Mouse (Mus musculus): Measurements from ENCODE around the gene Stx8.

Gene Stx8

DNA sequence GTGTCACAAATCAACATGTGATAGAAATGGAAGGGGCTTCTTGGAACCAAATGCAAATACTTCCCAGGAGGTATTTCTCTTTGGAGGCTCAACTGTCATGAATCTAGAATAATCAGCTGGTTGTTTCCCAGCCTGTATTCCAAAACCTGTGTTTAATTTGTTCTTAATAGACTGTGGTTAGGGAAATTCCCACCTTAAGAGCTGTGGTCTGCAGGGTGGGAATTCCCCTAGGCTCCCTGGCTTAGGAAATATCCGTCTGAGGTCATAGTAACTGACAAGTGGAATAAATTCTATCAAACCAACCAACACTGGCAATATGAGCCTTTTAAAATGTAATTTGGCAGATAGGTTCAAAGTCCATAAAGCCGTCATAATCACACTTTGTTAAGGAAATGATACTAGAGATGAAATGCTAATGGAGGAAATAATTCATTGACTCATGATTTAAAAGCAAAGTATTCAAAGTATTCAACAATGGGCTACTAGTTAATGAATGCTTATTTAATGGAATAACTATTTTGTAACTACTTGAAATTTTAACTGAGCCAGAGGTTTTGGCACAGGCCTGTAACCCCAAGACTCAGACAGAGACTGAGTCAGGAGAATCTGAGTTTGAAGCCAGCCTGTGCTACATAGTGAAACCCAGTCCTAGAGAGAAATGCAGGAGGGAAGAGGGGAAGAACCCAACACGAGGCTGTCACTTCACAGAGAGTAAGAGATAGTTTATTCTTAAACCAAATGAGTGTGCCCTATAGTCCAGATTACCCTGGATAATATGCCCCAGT, 126.2 kb downstream of the Stx8 start:
- DNase-seq: no peak

DNA sequence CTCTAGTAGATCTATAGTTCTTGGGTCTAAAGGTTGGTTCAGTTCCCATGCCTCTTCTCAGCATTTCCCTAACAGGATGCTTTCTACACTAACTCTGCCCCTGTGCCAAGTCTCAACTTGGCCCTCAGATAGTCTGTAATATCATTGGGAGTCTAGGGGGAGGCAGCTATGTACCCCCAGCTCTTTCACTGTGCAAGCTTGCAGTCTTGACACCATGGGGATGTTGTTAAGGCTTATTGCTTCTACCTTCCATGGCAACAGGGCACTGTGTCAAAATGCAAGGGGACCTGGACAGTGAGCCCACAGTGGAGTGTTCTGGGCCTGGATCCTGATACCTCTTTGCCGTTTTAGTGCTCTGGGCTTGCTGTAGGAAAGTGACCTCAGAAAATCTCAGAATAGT, 135.6 kb downstream of the Stx8 start:
- DNase-seq: no peak

DNA sequence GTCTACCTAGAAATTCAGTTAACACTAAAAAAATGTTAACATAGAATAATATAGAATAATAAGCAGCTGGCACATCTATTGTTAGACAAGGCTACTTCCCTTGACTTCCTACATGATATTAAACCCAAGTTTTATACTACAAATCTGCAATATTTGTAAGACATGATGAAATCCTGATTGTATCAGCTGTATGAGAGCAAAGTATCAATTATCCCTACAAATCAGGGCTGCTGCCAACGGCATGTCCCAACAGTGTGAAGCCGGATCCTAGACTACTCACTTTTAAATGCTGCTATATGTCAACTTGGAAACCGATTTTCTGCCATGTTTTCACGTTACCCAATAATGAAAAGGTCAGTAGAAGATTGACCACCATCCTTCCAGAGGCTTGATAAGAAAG, 137.5 kb downstream of the Stx8 start:
- DNase-seq: no peak

DNA sequence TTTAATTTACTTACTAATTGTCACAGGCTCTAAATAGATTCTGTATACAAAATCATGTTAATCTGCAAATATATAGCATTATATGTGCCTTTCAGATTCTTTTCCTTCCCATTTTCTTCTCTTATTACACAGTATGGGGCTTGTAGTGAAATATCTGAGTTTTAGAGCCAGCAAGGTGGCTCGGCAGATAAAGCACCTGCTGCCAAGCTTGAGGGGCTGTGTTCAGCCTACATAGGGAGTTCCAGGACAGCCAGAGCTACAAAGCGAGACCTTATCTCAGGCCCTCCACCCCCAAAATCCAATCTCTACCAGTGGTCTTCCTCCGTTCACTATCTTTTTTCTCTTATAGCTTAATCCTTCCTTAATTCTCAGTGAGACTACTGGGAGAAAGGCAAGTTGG, 140.1 kb downstream of the Stx8 start:
- DNase-seq: no peak

DNA sequence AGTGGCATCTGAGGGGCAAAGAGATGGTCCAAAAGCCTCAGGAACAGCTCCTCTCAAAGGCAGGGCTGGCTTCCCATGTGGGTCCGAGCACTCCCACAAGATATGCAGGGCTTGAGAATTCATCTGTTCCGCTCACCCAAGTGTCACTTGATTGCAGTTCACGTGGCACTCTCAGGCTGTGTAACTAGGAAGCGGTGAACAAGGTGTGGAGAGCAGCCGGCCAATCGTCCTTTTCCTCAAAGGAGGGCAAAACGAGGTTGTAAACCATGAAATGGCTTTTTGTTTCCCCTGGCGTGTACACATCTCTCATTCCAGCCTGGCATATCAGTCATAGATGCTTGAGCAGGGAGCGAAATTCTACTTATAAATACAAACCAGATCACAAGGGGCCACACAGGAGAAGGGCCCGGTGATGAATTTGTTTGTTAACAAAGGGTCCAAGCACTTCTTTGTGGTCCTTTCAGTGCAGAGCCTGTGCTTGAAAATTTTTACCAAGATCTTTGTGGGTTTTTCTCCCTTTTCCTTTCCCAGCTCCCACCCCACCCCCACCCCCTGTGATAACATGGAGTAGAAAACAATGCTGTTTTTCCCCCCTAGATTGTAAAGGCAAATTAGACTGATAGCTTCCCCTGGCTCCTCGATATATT, 147.6 kb downstream of the Stx8 start:
- DNase-seq: no peak

DNA sequence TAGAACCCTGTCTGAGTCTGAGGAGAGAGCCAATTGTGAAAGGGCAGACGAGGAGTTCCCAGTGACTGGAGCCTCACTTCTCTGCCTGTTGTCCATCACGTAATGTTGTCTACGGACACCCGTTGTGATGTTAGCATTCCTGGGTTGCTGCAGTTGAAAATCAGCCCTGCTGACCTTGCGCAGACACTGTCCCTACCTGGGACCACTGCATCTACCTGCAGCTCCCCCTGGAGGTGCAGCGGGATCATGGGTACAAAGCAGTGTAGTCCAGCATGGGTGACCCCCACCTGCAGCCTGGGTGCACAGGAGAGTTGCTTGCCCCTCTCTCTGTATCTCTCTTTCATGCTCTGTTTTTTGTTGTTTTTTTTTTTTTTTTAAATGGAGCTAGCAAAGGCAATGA, 148.2 kb downstream of the Stx8 start:
- no peak for DNase-seq

DNA sequence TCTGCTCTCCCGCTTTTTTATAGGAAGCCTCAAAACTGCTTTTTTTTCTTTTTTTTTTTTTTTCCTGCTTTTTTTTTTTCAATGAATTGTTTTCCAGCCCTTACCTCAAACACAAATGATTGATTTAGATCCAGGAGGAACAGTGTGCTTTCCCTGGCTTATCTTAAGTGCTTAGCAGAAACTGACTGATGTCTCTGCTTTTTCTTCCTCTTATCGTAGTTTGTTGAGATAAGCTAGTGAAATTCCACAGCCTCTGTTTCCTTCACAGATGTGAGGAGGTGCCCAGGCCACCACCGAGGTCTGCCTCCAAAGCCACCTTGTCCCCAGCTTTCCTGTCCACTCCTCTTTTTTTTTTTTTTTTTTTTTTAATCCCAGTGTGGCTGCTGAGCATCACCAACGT, 150.2 kb downstream of the Stx8 start:
- DNase-seq: no peak

DNA sequence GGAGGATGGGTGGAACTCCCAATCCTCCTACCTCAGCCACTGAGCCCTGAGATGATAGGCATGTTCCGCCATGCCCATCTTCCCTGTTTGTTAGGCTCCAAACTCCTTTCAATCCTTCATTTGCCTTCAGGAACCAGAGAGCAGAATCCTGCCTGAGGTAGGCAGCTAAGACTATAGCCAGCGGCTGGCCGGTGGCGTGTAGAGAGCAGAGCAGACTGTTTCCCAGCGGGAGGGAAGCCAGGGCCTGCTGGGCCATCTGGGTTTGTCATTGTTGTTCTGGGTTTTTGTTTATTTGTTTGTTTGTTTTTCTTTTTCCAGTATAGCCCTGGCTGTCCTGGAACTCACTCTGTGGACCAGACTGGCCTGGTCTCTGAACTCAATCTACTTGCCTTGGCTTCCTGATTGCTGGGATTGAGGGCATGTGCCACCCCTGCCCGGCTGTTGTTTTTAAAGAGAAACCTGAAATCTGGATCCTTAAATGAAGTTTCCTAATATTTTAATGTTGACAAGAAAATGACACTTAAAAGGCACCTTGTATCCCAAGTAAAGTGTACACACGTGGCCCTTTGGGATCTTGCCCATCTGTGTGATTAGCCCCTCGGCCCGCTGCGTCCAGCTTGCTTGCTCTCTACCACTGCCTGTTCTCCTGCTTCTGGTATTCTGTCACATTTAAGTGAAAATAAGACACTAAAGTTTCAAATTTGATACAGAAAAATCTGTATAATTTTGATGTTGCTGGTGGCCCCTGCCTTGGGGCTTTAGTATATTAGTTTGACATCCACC, 152.1 kb downstream of the Stx8 start:
- no peak for DNase-seq

DNA sequence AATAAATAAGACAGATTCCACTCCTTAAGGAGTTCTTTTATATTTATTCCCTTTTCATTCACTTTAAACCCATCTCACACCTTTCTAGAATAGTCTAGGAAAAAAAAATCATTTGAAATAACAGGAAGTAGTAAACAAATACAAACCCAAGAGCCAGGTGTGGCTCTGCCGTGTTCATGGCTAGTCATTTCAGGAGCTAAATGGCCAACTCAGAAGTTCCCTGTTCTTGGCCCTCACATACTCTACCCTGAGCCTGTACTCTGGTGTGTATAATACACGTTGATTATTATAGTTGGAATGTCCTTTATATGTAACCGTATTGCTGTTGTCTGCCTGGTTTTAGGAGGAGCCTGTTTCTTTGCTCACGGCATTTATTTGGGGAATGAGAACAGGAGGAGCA, 152.7 kb downstream of the Stx8 start:
- DNase-seq: no peak

DNA sequence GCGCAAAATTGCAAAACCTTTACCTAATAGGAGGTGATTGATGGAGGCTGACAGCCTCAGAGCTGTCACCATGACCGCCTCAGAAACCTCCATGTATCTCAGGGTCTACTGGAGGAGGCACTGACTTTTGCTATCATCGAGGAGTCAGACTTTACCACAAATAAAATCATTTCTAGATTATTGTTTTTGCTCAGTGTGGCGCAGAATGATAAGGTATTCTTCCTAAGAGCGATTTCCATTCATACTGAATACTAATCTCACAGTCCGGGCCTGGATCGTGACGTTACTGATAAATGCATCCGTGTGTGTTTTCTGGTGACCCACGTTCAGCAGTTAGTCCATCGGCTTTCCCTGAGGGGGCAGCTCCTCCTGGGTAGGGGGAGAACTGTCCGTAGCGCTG, 153.1 kb downstream of the Stx8 start:
- no peak for DNase-seq

DNA sequence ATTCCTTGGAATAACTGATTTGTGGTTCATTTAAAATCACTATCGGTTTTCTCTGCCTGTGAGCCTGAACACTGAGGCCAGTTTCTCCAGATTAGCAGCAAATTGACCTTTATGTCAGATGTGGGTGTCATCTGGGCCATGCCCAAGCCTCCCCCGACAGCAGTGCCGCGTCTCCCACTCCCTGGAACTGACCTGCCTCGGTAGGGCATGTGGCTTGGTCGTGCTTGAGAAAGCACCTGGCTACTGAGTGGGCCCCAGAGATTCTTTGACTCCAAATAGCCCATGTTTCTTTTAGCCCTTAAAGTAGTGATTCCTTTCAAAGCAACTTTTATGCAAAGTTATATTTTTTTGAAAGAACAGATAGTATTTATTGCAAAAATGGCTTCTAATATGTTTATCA, 155.3 kb downstream of the Stx8 start:
- no peak for DNase-seq

DNA sequence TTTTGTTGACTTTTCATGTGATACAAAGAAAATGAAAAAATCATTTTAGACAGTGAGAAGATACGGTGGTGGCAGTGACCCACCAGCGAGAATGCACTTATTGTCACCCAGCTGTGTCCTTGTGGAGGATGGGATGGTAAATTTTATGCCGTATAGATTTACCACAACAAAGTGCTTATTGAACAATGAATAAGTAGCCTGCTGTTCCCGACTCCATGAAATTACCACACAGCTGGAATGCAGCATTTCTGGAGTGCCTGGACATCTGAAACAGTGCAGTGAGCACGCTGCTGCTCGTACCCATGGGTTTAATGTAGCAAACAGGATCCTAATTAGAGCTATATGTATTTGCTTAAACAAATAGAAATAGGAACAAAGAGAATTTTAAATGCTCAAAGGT, 155.7 kb downstream of the Stx8 start:
- DNase-seq: no peak

DNA sequence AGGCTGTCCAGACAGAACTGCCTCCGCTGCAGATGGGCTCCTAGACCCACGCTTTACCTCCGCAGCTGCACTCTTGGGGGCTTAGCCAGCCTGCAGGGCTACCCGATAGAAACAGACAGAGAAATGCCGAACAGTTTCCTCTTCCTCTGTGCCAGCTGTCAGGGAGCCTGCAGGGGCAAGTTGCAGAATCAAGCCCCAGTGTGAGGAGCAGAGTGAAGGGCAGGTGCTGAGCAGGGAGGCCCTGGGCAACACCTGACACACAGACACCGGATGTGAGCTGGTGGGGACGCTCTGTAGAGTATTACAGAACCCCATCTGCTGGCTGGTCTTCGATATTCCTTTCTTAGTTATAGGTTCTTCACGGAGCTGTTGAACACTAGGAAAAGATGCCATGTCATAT, 160.1 kb downstream of the Stx8 start:
- DNase-seq: no peak

DNA sequence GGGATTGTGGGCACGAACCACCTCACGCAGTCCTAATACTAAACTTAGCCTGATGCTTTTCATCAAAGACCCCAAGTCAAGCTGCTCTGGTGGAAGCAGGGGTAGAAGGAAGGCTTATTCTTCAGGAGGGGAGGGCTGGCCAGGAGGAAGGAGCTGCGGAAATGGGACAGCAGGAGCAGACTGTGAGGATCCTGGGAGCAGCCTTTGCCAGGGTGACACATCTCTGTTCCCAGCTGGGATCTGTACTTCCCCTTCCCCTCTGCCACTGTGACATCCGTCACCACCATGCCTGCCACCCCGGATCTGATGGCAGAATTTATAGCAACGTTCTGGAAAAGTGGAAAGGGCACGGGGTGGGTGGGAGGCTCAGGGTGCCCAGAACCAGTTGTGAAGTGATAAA, 168.5 kb downstream of the Stx8 start:
- no peak for DNase-seq

DNA sequence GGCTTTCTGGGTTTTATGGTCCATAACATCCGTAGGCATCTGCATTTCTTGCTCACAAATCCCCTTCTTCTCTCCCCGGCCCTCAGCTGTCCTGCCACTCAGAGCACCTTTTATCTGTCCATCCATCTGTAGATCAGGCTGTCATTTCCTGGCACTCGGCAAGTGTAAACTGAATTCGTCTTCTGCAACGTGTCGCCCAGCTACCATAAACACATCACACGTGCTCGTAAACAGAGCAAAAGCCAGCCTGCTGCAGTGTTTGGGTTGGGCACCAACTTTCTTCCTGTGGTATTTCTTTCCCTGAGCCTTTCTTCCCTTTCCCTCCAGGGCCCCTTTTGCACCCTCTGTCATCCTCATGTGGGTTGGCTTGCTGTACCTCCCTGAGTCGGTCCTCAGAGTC, 169.4 kb downstream of the Stx8 start:
- no peak for DNase-seq

DNA sequence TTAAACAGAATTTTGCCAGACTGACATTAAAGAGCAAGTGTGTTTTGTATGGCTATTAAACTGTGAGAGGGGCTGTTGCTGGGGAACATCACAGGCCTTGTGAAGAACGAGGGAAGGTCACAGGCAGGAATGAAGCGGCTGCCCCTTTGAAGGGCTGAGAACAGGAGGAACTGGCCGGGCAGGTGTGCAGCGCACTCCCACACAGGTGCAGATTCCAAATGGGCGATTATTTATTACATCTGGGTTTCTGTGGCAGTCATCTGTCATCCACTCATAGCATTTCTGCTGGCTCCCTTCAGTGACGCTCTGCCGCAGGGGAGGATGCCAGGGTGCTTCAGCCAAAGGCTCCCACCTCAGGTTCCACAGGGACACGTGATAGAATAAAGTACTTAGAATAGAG, 170.7 kb downstream of the Stx8 start:
- DNase-seq: no peak

DNA sequence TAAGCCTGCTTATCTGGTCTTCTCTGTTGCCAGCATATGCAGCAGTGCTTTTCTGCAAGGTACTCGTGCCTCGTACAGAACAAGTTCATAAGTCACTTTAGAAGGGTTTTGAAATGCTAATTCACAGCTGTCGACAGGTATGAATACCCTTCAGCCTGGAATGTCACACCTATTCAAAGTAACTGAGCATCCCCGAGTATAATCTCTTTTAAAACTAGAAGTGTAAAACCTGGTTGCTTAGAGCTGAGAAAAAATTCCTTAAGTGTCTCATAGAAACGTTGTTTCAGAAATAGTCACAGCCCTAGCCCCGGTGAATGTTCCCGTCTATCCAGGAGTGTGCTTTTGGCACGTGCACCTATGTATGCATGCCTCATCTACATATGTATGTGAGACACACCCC, 176.3 kb downstream of the Stx8 start:
- no peak for DNase-seq

DNA sequence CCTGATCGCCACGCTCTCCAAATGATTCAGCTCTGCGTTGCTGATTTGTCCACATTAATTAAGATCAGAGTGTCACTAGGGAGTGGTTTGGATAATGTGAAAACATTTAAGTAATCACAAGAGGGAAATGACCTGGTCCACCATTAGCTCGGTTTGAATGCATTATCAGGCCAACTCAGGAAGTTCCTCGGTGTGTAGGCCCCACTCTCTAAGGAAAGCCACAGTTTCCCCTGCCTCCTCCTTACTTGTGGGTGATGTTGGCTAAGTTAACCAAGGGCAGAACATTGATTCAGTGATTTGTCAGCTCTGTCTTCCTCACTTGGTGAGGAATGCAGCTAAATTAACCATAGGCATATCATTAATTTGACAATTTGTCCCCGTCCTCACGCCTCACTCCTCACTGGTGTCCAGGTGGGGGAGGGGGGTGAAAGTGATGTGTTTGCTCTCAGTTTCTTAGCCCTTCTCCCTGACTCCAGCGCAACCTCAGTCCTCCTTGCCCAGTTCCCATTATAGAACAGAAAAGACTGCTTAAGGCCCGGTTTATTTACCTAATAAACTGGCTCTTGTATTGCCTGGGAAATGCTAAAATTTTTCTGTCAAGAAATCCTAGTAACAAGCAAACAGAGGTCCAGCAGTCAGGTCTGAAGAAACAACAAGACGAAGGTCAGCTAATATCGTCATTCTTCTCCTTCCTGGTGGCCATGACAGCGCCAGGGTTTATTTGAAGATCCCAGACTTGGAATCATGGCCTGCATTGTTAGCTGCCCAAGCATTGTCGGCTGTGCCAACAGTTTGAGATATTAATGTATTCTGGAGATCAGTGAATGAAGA, 178.5 kb downstream of the Stx8 start:
- no peak for DNase-seq

DNA sequence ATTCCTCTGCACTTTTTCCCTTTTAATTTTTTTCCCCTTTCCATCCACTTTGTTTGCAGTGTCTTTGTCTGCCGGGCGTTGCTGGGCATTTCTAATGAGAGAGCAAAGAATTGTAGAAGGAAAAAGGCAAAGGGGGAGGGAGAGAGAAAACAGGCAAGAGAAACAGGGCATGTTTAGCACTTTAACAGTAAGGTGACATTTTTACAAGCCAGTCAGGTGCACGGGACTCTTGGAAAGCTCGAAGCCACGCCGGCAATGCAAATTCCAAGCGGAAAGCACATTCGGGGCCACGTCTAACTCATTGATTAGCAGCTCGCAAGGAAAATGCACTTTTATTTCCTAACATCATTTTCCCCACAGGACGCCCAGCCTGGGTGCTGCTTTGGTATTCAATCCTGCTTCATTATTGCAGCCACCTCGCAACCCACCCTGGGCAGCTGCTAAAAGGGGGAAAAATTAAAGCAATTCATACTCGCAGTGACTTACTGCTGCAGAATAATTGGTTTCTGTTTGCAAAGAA, 179.1 kb downstream of the Stx8 start:
- DNase-seq: no peak

DNA sequence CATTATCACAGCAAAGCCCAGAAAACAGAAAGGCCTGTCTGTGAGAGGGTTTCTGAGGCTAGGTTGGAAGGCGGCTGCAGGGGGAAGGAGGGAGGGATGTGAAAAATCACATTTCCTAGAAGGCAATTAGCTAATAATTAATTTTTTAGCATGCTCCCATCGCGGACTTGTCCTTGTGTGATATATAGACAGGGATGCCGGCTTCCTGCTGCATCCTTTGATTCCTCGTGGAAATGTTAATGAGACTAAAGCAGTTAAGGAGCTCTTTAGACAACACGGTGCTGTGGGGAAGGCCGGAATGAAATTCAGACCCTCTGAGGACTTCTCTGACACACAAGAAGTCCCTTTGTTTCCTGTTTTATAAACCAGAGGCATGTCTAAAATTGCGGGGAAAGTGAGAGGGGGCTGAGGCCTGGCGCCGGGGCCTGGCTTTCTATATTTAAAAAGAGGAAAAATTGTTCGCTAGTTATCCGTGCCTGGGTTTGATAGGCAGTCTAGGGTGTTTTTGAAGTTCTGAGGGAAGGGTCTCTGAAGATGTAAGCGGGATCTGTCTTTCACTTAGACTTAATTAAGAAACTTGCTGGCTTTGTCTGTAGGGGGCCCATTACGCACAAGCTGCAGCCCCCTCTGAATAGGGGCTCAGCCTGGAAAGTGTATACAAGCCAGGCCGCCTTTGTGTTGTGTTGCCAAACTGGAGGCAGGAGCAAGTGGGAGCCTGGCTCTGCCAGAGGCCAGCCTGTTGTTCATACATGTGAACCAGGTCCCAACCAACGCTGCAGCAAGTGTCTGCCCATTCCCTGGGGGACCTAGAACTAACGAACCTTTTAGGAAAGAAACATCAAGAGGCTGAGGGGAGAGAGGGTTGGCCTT, 179.8 kb downstream of the Stx8 start:
- DNase-seq: no peak

DNA sequence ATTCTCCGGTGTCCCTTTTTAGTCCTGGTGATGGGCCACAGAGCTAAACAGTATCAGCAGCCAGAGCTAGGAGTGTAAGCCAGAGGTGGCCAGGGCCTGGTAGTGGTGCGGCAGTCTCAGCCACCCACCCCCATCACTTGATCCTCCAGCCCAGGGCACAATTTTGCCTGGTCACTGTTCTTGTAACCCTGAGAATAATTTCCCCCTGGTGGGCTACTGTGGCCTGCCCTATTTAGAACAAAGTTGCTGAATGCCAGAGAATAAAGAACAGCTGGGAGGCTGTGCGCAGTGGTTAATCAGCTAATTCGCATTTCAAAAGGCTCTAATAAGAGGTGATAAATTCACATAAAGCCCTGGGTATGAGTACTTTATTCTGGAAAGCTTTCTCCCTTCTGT, 180.5 kb downstream of the Stx8 start:
- DNase-seq: no peak

DNA sequence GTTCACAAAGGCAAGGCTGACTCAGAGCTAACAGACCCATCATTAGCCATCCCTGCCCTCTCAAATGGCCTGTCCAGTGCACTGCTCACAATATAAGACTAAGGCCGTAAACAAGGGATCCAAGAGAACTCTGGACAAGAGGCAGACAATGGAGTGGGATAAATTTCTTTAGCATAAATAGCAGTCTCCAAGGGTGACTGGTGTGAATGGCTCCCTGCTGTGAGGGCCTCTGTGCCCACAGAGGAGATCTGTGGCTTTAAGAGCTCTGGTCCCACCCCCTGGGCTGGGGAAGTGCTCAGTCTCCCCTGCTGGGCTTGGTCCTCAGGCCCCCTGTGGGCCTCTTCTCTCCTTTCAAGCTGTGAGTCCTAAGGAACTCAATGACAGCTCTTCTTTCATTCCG, 184.9 kb downstream of the Stx8 start:
- DNase-seq: no peak
